Mouse (Mus musculus) cerebellum, adult 9-11 months (tissue): ENCODE results near the gene Hdac1.
"Not testable (repeated sequence)": the region's sequence is repeated elsewhere in the genome, so short reads cannot be mapped to it uniquely, and the experiment has no call there.

Experiments
- DNase-seq: peaks from one replicate; pipeline ENCODE4 v3.0.0; 2022

Gene Hdac1

DNA sequence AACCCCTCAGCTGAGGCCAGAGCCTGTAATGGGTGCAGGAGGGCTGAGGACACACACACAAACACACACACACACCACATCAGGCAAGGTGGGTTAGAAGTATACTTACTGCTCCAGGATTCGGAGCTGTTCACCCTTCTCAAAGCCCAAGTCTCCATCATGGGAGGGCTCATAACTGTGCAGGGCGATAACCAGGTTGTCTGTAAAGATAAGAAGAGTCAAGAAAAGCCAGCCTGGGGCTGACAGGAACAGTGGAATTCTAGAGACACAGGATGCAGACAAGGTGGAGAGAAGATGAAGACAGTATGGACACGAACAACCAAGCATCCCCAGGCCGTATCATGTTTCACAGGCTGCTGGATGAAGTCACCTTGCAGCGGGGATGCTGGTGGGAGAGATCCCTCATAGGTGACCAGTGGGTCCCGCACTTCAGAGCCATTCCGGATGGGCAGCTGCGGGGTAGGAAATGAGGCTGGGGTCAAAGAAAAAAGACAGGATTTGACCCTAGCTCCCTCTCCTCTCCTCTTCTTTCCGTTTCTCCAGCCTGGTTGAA, 14.8 kb upstream of the Hdac1 start:
- DNase-seq, result no peak

GRCm38 (mm10) chr4:129556532-129557223, 14.2 kb upstream of the Hdac1 start:
- DNase-seq, result peak; percentile 77

- DNase-seq, result peak; percentile 25
Measured at GRCm38 (mm10) chr4:129555862-129556531, 13.5 kb upstream of the Hdac1 start.

DNA sequence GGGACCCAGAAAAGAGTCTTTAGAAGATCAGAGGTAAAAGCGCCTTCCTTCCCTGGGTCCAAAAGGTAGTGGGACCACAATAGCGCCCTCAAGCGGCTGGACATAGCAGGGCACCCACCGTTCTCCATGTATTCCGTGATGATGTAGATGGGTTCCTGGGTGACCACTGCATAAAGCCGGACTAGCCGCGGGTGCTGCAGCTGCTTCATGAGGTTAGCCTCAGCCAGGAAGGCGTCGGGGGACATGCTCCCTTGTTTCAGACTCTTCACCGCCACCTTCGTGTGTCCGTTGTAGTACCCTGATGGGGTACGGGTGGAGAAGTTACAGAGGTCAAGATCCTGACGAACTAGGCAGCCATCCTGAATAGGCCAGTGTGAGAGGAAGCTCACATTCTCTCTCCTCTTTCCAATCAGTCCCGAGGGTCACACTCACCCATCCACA, 12.9 kb upstream of the Hdac1 start:
- DNase-seq, result peak; percentile 57

GRCm38 (mm10) chr4:129554512-129554911, 12.0 kb upstream of the Hdac1 start:
- DNase-seq, result not testable (repeated sequence)

GRCm38 (mm10) chr4:129550295-129550694, 7.8 kb upstream of the Hdac1 start:
- no peak for DNase-seq

DNA sequence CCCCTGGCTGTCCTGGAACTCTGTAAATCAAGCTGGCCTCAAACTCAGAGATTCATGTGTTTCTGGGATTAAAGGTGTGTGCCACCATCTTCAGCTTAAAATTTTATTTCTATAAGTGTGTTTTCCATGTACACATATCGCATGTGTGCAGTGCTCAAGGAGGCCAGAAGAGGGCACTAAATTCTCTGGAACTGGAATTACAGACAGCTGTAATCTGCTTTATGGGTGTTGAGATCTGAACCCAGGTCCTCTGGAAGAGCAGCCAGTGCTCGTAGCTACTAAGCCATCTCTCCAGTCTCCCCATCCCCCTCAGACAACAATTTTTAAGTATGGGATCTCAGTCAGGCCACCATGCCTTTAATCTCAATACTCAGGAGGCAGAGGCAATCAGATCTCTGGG, 6.8 kb upstream of the Hdac1 start:
- no peak for DNase-seq

DNA sequence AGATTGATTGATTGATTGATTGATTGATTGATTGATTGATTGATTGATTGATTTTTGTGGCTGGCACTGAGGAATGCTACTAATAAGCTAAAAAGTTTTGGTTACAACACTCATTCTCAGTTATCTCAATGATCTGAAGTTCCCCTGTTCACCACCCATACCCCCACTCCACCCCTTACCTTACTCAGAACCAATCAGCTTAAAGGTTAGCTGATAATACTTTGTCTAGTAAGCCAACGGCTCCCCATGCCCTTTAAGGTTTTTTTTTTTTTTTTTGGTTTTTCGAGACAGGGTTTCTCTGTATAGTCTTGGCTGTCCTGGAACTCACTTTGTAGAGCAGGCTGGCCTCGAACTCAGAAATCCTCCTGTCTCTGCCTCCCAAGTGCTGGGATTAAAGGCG, 5.1 kb upstream of the Hdac1 start:
- not testable (repeated sequence) for DNase-seq

DNA sequence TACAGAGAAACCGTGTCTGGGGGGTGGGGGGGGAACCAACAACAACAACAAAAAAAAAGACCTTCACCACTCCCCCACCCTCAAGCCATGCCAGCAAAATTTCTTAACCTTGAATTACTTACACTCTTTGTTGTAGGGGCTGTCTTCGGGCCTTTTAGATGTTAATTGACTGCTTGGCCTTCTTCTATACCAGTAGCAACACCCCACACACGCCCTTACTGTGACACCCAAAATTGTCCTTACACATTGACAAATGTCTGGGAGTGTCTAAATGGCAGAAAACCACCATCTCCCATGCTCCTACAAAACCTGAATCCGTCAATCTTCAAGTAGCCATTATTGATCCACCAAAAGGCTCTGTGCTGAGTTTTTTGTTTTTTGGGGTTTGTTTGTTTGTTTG, 1.6 kb upstream of the Hdac1 start:
- DNase-seq, result no peak

GRCm38 (mm10) chr4:129541868-129542591, 483 bp downstream of the Hdac1 start:
- DNase-seq, result peak; percentile 49

GRCm38 (mm10) chr4:129540012-129540411, 2.5 kb downstream of the Hdac1 start:
- DNase-seq, result peak; percentile 22

DNA sequence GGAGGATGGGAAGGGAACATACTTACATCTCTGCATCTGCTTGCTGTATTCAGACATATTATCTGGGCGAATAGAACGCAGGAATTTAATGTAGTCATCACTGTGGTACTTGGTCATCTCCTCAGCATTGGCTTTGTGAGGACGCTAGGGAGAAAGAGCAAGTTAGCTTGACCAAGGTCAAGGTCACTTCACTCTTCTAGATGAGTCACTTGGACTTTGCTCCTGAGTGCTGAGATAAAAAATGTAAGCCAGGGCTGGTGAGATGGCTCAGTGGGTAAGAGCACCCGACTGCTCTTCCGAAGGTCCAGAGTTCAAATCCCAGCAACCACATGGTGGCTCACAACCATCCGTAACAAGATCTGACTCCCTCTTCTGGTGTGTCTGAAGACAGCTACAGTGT, 13.6 kb downstream of the Hdac1 start:
- not testable (repeated sequence) for DNase-seq

GRCm38 (mm10) chr4:129525889-129526288, 16.6 kb downstream of the Hdac1 start:
- DNase-seq, result no peak

- no peak for DNase-seq
Measured at GRCm38 (mm10) chr4:129525338-129525737, 17.2 kb downstream of the Hdac1 start.

DNA sequence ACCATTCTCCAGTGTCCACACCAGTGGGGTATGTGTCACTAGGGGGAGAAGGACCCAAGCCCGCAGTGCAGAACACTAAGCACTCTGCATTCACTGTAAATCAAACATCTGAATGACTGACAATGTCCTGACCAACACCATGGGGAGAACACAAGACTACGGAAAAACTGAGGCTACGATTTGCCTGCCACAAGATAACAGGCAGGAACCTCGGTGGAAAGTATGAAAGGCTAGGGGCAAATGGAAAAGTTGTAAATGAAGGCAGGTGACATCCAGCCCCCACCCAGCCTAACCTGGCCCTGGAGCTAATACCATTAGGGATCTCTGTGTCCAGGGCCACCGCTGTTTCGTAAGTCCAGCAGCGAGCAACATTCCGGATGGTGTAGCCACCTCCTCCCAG, 24.0 kb downstream of the Hdac1 start:
- DNase-seq, result no peak

DNA sequence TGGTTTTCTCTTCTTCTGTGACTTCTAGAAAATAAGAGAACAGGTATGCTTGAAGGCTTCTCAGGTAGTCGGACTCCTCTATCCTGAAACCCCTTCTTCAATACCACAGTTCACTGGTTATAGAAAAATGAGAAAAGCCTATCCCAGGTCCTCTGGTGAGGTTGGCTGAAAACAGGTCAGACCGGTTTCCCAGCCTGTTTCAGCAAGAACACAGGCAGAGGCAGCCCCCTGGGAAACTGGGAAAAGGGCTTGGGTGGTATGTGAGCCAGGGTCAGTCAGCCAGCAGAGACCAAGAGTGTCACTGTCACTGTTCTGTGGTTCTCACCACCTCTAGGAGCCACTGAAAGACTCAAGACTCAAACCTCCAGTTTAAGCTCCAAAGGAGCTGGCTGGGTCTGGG, 25.6 kb downstream of the Hdac1 start:
- no peak for DNase-seq

DNA sequence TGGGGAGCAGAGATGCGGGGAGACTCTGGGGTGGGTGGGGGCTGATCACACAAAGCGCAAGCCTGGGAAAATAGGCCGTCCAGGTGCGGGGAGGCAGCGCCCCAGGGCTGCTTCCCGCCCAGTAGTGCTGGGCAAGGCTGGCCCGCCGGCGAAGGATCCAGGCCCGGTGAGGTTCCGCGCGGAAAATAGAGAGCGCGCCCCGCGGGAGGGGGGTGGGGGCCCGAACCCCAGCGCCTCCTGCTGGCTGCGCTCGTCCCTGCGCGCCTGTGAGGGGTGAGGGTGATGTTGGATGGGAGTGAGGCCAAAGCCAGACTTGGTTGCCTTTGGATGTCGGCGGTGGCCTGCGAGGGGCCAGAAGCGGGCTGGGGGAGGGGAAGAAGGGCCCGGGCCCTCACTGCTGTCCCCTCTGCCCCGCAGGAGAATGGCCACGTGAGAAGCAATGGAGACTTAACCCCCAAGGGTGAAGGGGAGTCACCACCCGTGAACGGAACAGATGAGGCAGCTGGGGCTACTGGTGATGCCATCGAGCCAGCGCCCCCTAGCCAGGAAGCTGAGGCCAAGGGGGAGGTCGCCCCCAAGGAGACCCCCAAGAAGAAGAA, 28.1 kb downstream of the Hdac1 start:
- no peak for DNase-seq

DNA sequence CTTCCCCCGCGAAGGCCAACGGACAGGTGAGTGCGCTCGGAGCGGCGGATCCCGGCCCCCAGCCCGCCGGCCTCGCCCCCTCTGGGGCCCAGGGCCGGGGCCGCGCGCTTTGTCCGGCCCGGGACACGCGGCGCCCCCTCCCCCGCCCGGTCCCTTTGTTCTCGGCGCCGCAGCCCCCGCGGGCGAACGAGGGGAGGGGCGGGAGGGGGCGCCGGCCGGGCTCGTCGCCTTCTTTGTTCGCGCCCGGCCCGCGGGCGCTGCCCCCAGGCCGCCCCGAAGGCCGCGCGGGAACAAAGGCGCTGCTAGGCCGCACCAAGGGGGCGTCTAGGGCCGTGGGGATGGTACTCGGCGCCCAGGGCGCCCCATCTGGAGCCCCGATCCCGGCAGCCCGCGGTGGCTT, 28.6 kb downstream of the Hdac1 start:
- DNase-seq, result no peak

DNA sequence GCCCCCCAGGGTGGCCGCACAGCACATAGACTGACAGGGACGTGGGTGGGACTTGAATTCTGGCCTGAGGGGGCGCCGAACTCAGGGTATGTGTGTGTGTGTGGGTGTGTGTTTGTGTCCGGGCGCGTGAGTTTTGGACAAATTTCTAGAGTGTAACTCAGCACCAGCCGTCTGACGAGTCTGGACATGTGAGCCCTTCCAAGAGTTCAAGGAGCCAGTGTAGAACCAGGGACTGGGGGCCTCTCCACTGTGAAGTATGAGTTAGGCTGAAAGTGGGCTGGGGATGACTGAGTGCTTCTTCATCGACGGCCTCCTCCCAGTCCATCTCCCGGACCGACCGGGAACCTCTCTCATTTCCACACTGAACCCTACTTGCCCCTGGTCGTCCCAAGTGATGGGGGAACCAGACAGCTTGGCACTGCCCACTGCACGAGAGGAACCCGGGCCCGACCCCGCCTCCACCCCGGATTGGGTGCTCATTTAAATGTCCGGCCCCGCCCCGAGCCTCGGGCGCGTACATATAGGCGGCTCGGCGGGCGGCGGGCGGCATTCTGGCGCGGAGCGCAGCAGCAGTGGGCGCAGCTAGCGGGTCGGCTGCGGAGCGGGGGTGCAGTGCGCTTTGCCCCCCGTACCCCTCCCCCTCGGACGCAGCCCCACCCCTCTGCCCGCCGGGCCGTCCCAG, 29.3 kb downstream of the Hdac1 start, which contains the start of gene Marcksl1:
Gene Marcksl1, plus strand, starts transcription at position 496 of the 682 bp plus-strand sequence.
- DNase-seq, result no peak

- DNase-seq, result no peak
Measured at GRCm38 (mm10) chr4:129511413-129512096, 31.0 kb downstream of the Hdac1 start.

DNA sequence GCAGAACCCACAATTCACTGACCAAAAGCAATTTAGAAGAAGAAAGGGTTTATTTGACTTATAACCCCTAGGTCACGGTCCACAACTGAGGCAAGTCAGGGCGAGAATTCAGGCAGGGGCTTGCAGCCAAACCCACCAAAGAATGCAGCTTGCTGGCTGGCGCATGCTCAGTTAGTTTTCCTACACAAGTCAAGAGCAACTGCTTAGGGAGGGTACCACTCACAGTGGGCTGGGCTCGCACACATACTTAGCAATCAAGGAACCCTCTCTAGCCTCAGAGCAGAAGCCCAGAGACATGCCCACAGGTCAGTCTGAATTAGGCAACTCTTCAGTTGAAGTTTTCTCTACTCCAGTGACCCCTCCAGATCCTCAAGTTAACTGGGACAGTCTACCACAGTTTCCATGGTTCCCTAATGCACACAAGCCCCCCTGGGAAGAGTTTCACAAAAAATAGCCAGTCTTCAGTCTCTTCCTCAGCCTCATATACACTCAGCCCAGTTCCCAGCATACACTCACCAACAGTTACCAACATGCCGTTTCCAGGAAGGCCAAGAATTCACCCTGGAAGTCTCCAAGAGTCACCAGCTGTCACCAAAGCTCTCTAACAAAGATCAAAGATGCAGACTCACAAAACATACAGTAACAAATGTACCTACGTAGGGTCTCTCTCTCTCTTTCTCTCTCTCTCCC, 31.6 kb downstream of the Hdac1 start:
- no peak for DNase-seq
